Mouse (Mus musculus) cortical plate, adult 2 months (tissue): Measurements from ENCODE around the gene Cmss1.

Experiments used
- CTCF ChIP-seq: fragments of 200-500 bp; IDR thresholded peaks from 2 replicates; pipeline ENCODE4 v1.5.1; 2011; ENCODE audit warnings: mild to moderate bottlenecking, control low read depth, low read length; ENCODE audit not compliant: insufficient read depth; ENCODE audit errors: extremely low read depth
- POLR2A ChIP-seq: fragments of 200-500 bp; IDR thresholded peaks from 2 replicates; pipeline ENCODE4 v1.6.1; 2011; ENCODE audit warnings: mild to moderate bottlenecking, low read length, control low read depth; ENCODE audit not compliant: insufficient read depth; ENCODE audit errors: extremely low read depth

DNA sequence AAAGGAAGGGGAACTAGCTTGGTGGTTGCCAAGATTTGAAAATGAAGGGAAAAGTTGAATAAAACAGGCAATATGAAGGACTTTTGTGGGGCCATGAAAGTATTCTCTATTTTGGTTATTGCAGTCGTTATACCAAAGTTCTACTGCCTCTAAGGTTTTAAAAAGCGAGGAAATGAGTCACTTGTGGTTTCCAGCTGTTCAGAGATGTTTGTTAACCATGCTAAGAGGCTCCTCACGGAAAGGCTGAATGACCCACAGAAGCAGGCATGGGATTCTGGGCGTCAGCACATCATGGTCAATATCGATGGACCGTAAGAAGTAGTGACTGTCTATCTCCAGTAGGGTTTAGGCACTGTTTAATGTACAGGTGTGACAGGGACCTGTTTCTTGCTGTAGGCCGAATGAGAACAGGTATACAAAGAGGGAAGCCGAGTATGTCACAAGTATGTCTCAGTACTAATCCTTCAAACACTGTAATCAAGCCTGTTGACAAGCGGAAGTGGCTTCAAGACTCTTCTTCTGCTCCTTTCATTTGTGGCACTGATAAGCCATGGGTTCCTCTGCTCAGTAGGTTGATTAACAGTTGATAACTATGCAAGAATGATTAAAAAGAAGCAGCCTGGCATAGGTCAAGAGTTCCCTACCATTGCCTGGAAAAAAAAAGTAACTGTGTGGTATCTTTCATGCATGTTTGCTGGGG is 227.9 kb downstream of the Cmss1 start:
- no peak for TF ChIP-seq POLR2A
- no peak for TF ChIP-seq CTCF
